Mouse (Mus musculus): ENCODE data around the gene Gsk3b.

- no peak for TF ChIP-seq POLR2A (IDR thresholded peaks at IDR 0.05; ENCODE audit: low read depth, low read length)
- TF ChIP-seq CTCF (IDR thresholded peaks at IDR 0.05; ENCODE audit: extremely low read depth, insufficient read depth, insufficient read length, insufficient replicate concordance) = no peak
Measured at GRCm38 (mm10) chr16:38179150-38179549, 90.3 kb downstream of the Gsk3b start.

Data from spleen, adult 2 months (tissue).